Mouse (Mus musculus) megakaryocyte, embryonic 14.5 days (primary cell): ENCODE measurements at regions not wholly inside any gene's neighbourhood (a gene's known extent, or its start where the extent isn't known, plus 50 kb on each side); places are given as distances from the start of the nearest gene placed in this dataset.

ENCODE experiments used
- FLI1 ChIP-seq: IDR thresholded peaks from 2 replicates; pipeline ENCODE4 v1.6.1; 2012; ENCODE audit warnings: low read length, inconsistent platforms, mixed read lengths
- GATA1 ChIP-seq: IDR thresholded peaks from 3 replicates; pipeline ENCODE4 v1.6.1; 2012; ENCODE audit warnings: mixed read lengths, low read length, inconsistent platforms, borderline replicate concordance

- TF ChIP-seq GATA1 = no peak
- TF ChIP-seq FLI1 = no peak
These were observed 1827.5 kb upstream of the 5930422O12Rik start for GRCm38 (mm10) chr8:31600979-31601378.
